Mouse (Mus musculus) kidney, postnatal 0 days (tissue): Measurements from ENCODE around the gene Ptprn2. TPM values are rescaled to one million over a fixed set of nuclear protein-coding genes. Genes with fewer than 3 reads are reported as not detected.

Source experiments
- ATAC-seq: fragments of 200-750 bp; cut with Nextera tagmentation; replicated peaks from 2 replicates; pipeline ENCODE4 v1.8.0; 2017; ENCODE audit warnings: low read depth, moderate number of reproducible peaks, moderate TSS enrichment, moderate library complexity; ENCODE audit not compliant: low FRiP score
- DNase-seq: peaks from one replicate; pipeline ENCODE4 v3.0.0-alpha.2; 2016; ENCODE audit warnings: low spot score
- H3K27ac ChIP-seq: fragments of 300-500 bp; sonication (generic); 2 replicates; pipeline ENCODE4 v1.5.1; 2014; ENCODE audit warnings: mild to moderate bottlenecking
- H3K27me3 ChIP-seq: fragments of 300-500 bp; sonication (generic); 2 replicates; pipeline ENCODE4 v1.6.1; 2014; ENCODE audit warnings: low read length, mixed read lengths; ENCODE audit not compliant: insufficient read depth
- H3K36me3 ChIP-seq: fragments of 300-500 bp; sonication (generic); 2 replicates; pipeline ENCODE4 v1.6.1; 2014; ENCODE audit warnings: low read length, mixed read lengths; ENCODE audit not compliant: insufficient read depth
- H3K4me1 ChIP-seq: fragments of 300-500 bp; sonication (generic); replicated peaks from 2 replicates; pipeline ENCODE4 v1.6.1; 2014; ENCODE audit warnings: antibody characterized with exemption, low read length, mixed read lengths; ENCODE audit not compliant: insufficient read depth
- H3K4me2 ChIP-seq: fragments of 300-500 bp; sonication (generic); 2 replicates; pipeline ENCODE4 v1.6.1; 2014; ENCODE audit warnings: mild to moderate bottlenecking, low read length, moderate library complexity, mixed read lengths
- H3K4me3 ChIP-seq: fragments of 300-500 bp; sonication (generic); replicated peaks from 2 replicates; pipeline ENCODE4 v1.5.1; 2014; ENCODE audit warnings: low read depth, low read length
- H3K9ac ChIP-seq: fragments of 300-500 bp; sonication (generic); 2 replicates; pipeline ENCODE4 v1.6.1; 2014; ENCODE audit warnings: low read depth, low read length
- H3K9me3 ChIP-seq: fragments of 300-500 bp; sonication (generic); replicated peaks from 2 replicates; pipeline ENCODE4 v1.6.1; 2016; ENCODE audit warnings: low read length, inconsistent platforms, mixed read lengths
- CTCF ChIP-seq: IDR thresholded peaks from 2 replicates; pipeline ENCODE4 v1.5.1; 2016; ENCODE audit warnings: antibody characterized with exemption, low read depth, mild to moderate bottlenecking, moderate library complexity
- WGBS: fragments of 180-500 bp; shearing (Covaris S2); extraction: QIAGEN DNeasy Blood & Tissue Kit; methylation state at CpG from one replicate; pipeline ENCODE4 v1.1.7; 2014; 5-methylcytosine and 5-hydroxymethylcytosine counted together
- polyA plus RNA-seq: library from polyadenylated mRNA; unstranded; fragments of >200 nt; fragmentation: Nextera tagmentation; extraction: Ambion mirVana; gene quantifications from 2 replicates; pipeline ENCODE4 v1.2.1, GENCODE M21; 2015

The Ptprn2 gene
- polyA plus RNA-seq, 1 experiment from 2014 or later: 0.03 TPM

GRCm38 (mm10) chr12:116580827-116581544, 95.5 kb downstream of the Ptprn2 start:
- Histone ChIP-seq H3K9ac (no peak overlapping the region), H3K27ac (peak overlapping the region; percentile 72), H3K9me3 (no peaks in the 10 kb centered on the region), H3K4me2 (no peak overlapping the region), H3K36me3 (no peaks in the 10 kb centered on the region), H3K27me3 (no peaks in the 10 kb centered on the region), H3K4me3 (no peak overlapping the region), H3K4me1 (peaks cover 8% of the 10 kb centered on the region; the same call in 1 of the 2 replicates)
- 48% methylated on average over 8 of the region's 8 CpGs for WGBS
- ATAC-seq (no peak), DNase-seq (no peak)
- no peak for TF ChIP-seq CTCF

- peak overlapping the region; percentile 72; the same call in 1 of the 2 replicates for H3K27ac ChIP-seq
- ATAC-seq: peak; percentile 82
Observed at GRCm38 (mm10) chr12:116581864-116582263, 96.3 kb downstream of the Ptprn2 start.

GRCm38 (mm10) chr12:116582829-116583228, 97.3 kb downstream of the Ptprn2 start:
- no peaks in the 10 kb centered on the region for H3K36me3 ChIP-seq
- no peaks in the 10 kb centered on the region for H3K9me3 ChIP-seq
- H3K4me1 ChIP-seq: peaks cover 8% of the 10 kb centered on the region; the same call in 1 of the 2 replicates
- no peak for TF ChIP-seq CTCF
- 62% methylated on average over 4 of the region's 4 CpGs for WGBS
- H3K27me3 ChIP-seq: no peaks in the 10 kb centered on the region
- no peak for DNase-seq
- H3K27ac ChIP-seq: no peak overlapping the region
- no peak overlapping the region for H3K9ac ChIP-seq
- no peak for ATAC-seq
- no peak overlapping the region for H3K4me3 ChIP-seq
- H3K4me2 ChIP-seq: no peak overlapping the region

More at GRCm38 (mm10) chr12:116581864-116582263, 96.3 kb downstream of the Ptprn2 start:
- peak; percentile 88 for DNase-seq
- no peaks in the 10 kb centered on the region for H3K36me3 ChIP-seq
- H3K4me2 ChIP-seq: no peak overlapping the region
- H3K9me3 ChIP-seq: no peaks in the 10 kb centered on the region
- no peak for TF ChIP-seq CTCF
- H3K27me3 ChIP-seq: no peaks in the 10 kb centered on the region
- H3K4me1 ChIP-seq: peaks cover 8% of the 10 kb centered on the region; the same call in 1 of the 2 replicates
- H3K4me3 ChIP-seq: no peak overlapping the region
- H3K9ac ChIP-seq: no peak overlapping the region

DNA sequence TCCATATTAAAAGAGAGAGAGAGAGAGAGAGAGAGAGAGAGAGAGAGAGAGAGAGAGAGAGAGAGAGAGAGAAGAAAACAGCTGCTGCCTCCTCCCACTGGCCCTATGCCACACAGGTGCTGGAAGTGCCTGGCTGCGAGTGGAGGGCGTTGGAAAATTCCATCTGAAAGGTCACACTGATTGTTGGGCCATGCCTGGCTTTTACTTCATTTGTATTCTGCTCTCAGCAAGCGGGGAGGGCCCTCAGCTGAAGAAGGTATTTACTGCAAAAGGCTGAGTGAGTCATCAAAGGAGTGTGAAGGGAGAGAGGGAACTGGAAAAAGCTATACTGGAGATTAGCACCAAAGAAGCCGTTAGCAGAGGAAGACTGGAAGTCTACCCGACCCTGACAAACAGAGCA, 99.5 kb downstream of the Ptprn2 start:
- Histone ChIP-seq H3K27me3 (no peaks in the 10 kb centered on the region), H3K9ac (no peak overlapping the region), H3K9me3 (no peaks in the 10 kb centered on the region), H3K36me3 (no peaks in the 10 kb centered on the region), H3K4me1 (peaks cover 8% of the 10 kb centered on the region; the same call in 1 of the 2 replicates), H3K4me3 (no peak overlapping the region), H3K4me2 (no peak overlapping the region), H3K27ac (no peak overlapping the region)
- no peak for TF ChIP-seq CTCF
- no peak; the same call in 1 of the 2 replicates for ATAC-seq
- WGBS: 15% methylated on average over 5 of the region's 5 CpGs
- DNase-seq: no peak

DNA sequence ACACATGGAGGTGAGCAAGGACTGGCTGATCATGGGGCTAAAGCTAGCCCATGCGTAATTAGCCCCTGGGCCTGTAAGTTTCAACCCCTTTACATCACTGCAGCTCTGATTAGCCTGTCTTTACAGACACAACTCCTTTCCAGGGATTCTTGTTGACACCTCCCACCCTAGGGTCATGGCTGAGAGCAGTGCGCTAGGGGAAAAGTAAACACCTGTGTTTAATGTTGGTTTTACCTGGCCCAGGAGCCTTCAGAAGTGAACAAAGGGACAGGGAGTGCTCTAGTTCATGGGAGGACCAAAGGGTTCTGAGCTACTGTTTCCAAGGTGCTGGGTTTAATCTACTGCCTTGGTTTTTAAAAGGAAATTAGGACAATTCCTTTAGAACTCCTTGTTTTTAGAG, 100.6 kb downstream of the Ptprn2 start:
- Histone ChIP-seq H3K9ac (no peak overlapping the region), H3K4me3 (no peak overlapping the region), H3K9me3 (no peaks in the 10 kb centered on the region), H3K27me3 (no peaks in the 10 kb centered on the region), H3K4me1 (peaks cover 3% of the 10 kb centered on the region; the same call in 1 of the 2 replicates), H3K36me3 (no peaks in the 10 kb centered on the region), H3K27ac (no peak overlapping the region), H3K4me2 (no peak overlapping the region)
- ATAC-seq: no peak
- TF ChIP-seq CTCF: no peak
- DNase-seq: no peak
- 68% methylated on average over 2 of the region's 2 CpGs for WGBS

- Histone ChIP-seq H3K4me1 (no peaks in the 10 kb centered on the region), H3K9ac (no peak overlapping the region), H3K9me3 (no peaks in the 10 kb centered on the region), H3K27ac (no peak overlapping the region), H3K4me2 (no peak overlapping the region), H3K36me3 (no peaks in the 10 kb centered on the region), H3K4me3 (no peak overlapping the region), H3K27me3 (no peaks in the 10 kb centered on the region)
- DNase-seq (no peak), ATAC-seq (no peak)
- no peak for TF ChIP-seq CTCF
- 70% methylated on average over 3 of the region's 3 CpGs for WGBS
Observed at GRCm38 (mm10) chr12:116587548-116587947, 102.0 kb downstream of the Ptprn2 start.
